Mouse (Mus musculus) liver (tissue): ENCODE measurements around the gene Igsf23.
"Not testable (repeated sequence)": the region's sequence is repeated elsewhere in the genome, so short reads cannot be mapped to it uniquely, and the experiment has no call there.

Experiments used
- DNase-seq: peaks from one replicate; pipeline ENCODE4 v3.0.0-alpha.2; 2020; ENCODE audit warnings: mixed read lengths

Igsf23 gene

DNA sequence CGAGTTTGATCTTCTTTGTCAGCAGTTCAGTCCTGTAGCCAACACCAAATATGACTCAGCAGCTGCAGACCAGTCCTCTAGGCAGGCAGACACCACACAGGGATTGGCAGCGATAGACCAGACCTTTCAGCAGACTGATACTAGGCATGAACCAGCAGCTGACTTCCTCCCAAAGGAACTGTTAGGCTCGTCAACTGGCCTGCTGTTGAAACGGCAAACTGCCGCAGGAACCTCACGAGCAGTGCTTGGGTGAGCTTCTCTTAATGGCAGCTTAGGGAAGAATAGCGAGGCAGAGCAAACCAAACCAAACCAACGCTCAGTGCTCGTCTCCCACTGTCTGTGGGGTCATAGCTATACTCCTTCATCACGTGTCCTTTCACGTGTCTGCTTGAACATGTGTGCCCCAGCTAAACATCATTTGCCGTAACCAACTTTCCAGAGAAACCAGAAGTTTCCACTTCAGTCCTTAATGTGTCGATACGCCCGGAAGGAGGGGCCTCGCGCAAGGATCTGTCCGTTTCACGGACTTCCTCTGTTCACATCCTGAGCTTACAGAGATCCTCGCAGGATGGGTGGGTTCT, 15.3 kb downstream of the Igsf23 start:
- peak; percentile 24 for DNase-seq

DNA sequence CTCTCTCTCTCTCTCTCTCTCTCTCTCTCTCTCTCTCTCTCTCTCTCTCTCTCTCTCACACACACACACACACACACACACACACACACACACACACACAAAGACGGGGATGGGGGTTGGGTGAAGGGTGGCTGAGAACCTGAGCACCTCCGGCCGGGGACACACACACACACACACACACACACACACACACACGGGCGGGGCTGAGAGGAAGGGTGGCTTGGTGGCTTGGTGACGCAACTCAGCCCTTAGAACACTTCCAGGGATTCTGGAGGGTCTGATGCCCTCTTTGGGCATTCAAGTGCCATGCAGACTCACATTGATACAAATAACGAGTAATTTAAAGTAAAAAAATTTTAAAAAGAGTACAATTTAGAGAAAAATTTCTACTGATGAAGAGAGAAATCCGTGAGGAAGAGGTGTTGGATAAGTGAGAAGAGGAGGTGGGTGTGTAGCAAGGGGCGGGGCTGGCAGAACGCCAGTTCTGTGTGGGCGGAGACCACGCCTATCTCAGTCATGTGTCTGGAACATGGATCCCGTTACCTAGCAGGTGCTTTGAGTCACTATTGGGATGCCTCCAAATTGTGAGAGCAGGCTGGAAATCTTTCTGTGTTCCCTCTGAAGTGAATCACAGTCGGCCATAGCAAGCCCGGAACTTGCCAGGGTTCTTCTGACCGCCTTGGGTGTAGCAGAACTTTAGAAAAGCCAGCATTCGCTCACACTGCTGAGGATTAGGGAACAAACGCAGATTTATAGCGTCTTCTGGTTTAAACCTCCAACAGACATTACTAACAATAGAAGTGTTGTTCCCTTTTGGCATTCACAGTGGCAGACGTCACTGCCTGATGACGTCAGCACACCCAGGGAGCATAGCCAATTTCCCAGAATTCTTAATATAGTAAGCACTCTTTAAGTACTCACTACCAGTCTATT, 17.4 kb downstream of the Igsf23 start:
- peak; percentile 74 for DNase-seq

DNA sequence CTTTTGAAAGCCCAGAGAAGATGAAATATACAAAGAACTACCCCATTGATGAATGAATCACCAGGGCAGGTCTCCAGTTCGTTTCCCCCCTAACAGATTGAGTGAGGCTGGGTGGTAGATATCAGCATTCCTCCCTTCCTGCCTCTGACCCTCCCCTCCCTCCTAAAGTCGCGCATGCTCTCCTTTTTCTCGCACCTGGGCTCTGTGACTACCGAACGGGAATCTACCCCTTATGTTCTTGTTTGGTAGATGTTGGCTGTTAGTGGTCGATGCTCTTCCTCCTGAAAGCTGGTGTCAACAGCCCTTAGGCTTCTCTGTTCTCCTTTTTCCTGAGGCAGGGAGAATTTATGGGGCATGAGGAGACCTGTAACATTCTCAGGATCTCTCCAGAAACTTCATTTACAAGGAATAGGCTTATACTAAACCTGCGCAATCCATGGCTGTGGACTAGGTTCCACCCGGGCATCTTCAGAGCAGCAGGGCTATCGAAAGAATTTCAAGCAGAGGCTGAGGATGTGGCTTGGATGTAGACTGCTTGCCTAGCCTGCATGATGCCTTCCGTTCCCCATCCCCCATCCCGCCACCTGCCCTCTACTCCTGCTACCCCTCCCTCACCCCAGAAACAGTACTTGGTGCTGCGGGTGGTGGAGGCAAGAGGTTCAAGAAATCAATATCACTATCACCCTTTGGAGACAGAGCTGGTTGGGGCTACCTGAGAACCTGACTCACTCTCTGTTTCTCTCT, 18.3 kb downstream of the Igsf23 start:
- no peak for DNase-seq

DNA sequence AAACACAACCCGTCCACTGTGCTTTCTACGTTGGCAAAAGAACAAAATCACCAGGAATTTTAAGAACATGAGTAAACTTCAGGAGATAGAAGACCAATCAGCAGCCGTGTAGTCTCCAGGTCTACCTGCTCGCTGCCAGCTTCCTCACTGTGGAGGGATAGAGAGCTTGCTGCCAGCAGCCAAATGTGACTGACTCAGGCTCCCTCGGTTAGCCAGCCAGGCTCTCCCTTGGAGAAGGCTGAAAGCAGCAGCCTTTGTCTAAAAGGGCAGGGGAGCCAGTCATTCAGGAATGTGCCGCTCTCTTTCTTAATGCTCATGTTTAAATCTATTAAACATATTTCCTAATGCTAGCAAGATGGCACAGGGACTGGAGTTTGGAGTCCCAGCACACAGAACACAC, 20.1 kb downstream of the Igsf23 start:
- DNase-seq: not testable (repeated sequence)

DNA sequence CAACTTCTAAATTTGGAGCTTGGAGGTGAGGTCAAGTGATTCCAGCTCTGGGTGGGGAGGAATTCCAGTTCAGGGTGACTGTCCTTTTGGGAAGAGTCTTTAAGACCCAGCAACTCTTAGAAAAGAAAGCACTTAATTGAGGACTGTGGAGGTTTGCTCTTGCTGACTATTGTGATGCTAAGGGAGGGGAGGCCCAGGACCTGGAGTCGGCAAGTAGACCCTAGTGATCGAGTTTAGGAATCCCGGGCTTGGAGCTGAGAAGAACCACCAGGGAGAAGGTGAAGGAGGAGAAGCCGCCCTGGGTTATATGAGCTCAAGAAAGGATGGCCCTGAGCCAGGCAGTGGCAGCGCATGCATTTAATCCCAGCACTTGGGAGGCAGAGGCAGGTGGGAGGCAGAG, 22.1 kb downstream of the Igsf23 start:
- no peak for DNase-seq

DNA sequence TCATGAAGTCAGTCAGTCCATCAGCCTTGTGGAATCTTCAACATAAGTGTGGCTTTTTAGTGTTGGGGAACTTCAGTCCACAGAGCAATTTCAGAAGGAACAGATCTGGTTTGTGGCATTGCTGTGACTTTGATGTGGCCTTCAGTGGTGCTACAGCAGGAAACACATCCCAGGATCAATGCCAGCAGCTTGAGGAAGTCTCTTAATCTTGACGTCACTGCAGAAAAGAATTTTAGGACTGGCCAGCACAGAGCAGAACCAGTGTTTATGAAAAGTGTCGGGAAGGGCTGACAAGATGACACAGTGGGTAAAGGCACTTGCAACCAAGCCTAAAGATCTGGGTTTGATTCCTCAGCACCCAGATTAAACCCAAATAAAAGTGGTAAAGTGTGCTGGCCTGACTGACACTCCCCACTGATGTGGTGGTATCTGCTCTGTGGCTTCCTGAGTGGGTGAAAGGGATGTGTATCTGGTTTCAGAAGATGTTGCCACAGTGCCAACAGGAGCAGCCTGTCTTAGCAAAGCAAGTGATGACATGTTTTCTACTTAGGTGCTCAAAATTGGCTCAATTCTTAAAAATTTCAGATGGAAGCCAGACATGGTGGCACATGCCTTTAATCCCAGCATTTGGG, 23.6 kb downstream of the Igsf23 start:
- no peak for DNase-seq

DNA sequence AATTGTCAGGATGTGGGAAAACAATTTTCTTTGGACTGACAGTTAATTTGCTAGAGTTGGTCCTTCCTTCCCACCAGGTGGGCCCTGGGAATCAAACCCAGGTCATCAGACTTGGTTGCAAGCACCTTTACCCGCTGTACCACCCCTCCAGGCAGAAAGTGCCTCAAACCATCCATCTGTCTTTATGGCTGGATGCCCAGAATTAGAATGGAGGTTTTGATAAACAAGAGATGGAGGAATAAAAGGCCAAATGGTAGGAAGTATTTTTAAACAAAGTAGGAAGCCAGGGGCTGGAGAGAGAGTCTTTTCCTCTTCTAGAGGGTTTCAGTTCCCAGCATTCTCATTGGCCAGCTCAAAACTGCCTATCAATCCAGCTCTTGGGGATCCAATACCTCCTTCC, 25.2 kb downstream of the Igsf23 start:
- no peak for DNase-seq

DNA sequence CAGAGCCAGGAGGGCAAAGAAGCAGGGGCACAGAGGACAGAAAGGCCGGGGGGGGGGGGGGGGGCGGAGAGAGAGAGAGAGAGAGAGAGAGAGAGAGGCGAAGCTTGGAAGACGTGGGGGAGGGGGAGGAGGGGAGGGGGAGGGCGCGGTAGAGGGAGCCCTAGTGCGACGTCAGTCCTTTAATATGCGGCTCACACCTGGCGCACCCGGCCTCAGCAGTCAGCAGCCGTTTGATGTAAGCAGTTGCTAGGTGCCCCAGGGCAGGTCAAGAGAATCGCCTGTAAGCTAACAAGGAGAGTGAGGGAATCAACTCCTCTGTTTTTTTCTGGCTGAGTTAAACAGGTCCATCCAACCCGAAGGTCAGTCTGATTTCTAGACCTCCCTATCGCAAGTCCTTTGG, 26.8 kb downstream of the Igsf23 start:
- no peak for DNase-seq

DNA sequence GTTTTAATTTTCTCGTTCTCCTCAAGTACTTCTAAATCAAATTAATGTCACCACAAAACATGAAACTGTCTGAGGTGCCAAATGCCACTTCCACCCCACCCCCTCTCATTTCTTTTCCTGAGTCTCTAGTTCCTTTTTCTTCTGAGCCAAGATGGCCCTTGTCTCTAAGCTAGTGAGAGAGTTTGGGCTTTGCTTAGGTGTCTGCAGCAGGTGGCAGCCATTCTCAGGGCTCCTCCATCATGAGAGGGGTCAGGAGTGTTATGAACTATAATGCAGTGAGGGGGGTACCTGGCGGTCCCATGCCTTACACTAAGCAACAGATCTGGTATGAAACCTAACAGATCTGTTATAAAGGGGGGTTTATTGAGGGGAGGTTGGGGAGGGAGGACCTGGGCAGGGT, 27.2 kb downstream of the Igsf23 start:
- no peak for DNase-seq

DNA sequence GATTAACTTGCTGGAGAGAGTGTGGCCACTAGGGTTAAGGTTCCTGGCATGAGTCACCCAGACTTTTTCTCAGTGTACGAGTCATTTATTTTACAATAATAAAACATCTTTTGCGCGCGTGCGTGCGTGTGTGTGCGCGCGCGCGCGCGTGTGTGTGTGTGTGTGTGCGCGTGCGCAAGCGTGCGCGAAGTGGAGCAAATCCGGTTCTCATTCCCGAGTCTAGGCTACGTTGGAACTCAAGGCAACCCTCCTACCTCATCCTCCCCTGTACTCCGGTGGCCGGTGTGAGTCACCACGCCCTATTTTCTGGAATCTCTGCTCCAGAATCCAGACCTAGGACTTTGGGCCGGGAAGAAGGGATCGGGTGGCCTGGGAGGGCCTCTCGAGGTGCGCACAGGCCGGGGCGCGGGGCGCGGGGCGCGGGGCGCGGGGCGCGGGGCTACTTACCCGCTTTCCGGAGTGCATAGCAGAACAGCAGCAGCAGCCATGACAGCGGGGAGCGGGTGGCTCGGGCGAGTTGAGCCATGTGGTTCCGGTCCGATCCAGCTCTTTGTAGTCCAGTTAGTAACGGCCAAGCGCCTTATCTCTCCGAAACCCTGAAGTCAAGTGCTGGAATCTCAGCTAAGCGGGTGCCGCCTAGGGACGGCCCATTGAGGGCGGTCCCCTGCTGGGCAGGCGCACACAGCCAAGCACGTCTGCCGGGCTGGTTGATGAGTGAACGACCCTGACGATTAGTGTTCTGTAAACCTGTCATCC, 29.9 kb downstream of the Igsf23 start, which contains the start of gene Pvr:
TSS of gene Pvr (minus strand) at position 655 of the 756 bp plus-strand sequence.
- peak; percentile 68 for DNase-seq

DNA sequence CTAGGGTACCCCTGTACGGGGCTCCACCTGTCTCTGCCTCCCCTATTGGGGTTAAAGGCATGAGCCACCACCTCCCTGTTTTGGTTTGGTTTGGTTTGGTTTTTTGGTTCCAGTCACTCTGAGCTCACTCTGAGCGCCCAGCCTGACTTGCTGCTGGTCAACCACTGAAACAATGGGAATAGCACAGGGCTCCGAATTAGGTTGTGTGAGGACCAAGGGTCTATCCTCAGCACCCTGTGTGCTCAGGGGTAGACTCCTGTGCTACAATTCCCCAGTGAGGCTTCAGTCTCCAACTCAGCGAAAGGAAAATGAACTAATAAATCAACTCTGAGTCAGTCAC, 30.4 kb downstream of the Igsf23 start:
- DNase-seq: no peak

DNA sequence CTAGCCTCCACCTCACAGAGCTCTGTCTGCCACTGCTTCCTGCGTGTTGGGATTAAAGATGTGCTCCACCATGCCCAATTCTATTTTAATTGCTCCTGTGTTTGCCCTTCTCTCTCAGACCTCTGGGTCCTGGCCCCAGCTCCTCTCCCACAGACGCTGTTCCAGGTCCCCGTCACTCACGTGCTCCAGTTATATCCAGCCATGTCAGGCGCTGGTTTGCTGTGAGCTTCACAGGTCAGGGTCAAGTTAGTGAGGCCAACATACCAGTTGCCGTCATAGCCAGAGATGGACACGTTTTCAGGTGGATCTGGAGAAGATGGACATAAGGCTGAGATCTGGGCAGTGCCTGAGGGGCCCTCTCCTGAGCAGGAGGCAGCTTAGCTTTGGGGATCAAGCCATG, 36.0 kb downstream of the Igsf23 start:
- DNase-seq: no peak

DNA sequence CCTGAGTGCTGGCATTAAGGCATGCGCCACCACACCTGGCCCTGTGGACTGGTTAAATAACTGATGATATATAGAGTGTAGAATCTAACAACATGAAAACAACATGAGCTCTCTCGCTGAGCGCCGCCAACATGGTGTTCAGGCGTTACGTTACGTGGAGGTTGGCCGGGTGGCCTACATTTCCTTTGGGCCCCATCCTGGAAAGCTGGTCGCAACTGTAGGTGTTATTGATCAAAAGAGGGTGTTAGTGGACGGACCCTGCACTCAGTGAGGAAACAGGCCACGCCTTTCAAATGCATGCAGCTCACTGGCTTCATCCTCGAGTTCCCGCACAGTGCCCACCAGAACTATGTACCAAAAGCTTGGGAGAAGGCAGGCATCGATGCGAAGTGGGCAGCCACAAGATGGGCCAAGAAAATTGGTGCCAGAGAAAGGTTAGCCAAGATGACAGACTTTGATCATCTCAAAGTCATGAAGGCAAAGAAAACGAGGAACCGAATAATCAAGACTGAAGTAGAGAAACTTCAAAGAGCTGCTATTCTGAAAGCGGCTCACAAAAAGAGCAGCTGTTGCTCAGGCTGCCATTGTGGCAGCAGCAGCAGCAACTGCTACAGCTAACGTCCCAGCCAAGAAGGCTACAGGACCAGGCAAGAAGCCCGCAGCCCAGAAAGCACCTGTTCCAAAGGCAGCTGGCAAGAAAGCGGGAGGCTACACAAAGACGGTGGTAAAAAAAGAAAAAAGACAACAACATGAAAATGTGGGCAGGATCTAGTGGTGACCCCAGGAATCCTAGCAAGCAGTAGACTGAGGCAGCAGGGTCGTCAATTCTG, 38.6 kb downstream of the Igsf23 start:
- DNase-seq: no peak

DNA sequence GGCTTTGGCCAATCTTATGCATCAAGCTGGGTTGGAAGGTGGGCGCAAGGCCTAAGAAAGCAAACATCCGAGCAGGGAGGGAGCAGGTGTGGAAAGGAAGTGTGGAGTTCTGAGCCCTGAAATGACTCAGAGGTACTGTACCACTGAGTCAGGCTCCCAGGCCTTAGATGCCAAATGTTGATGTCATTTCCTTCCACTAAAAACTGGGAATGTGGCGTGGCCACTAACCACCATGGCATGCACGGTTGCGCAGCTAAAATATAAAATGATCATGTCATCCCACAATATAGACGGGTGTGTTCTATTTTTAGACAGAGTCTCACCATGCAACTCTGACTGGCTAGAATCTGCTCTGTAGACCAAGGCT, 39.3 kb downstream of the Igsf23 start:
- DNase-seq: no peak

DNA sequence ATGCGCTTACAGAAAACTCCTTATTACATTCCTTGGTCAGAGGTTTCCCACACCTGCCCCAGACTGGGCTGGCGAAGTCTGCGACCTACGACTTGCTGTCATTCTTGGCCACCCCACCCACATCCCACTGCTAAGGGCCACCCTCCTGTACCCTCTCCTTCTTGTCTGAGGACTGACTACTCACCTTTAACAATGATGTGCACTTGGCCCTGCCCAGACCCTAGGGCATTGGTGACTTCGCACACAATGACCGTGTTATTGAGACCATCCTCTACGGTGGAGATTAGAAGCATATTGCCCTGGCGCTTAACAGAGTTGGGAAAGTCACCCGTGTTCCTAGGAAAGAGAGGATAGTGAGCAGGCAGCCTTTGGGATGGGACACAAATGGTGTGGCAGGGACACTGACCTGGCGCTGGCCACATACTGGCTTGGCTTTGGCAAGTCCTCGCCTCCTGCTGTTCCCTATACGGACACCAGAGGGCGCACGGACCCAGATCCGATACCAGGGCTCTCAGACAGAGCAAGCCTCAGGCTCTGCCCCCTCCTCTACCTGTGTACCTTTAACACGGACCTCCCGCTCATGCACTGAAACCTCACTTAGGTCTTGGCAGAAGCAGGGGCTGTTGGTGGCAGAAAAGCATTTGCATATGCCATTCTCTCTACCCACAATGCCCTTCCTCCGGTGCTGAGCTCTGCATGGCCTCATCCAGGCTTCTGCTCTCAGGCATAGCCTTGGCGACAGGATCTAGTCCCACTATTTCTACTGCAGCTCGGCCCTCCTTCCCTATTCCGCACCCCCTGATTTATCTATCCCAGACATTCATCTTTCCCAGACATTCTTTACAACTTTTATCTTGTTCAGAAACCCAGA, 39.9 kb downstream of the Igsf23 start:
- peak; percentile 77 for DNase-seq

DNA sequence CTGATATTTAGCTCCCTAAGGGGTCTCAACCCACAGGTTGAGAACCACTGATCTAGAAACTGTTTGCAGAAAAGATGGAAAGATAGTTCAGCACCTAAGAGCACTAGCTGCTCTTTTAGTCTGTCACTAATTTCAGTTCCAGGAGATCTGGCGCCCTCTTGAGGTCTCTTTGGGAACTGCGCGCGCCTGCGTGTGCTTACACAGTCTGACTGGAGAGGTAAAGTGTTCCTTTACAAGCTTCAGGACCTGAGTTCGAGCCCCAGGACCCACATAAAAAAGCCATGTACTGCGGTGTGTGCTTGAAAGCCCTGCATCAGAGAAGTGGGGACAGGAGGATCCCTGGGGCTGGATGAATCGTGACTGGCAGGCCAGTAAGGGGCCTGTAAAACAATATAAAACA, 60.7 kb downstream of the Igsf23 start:
- DNase-seq: peak; percentile 66

DNA sequence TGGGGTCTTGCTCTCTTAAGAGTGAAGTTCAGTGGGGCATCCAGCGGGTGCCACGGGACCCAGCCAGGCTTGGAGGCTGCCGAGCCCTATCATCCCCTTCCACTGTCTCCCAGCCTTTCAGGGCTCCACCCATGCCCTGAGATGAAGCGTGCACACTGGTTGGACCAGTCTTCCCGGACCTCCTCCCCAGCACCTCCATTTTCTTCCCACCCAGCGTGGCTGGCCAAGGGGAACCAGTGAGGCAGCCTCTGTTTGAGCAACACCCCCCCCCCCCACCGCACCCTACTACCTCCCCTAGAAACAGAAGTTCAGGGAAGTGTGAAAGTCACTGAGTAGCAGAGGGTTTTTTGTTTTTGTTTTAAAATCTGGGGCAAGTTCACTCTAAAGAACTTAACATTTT, 62.7 kb downstream of the Igsf23 start, which contains the start of gene Ceacam19:
TSS of gene Ceacam19 (minus strand) at position 117 of the 400 bp plus-strand sequence.
- DNase-seq: no peak
